Mouse (Mus musculus) midbrain, embryonic 11.5 days (tissue): ENCODE results near the gene Shisal2a. TPM values are rescaled to one million over a fixed set of nuclear protein-coding genes. Genes with fewer than 3 reads are reported as not detected.
A peak's percentile ranks its signal among the peaks of the same experiment; 100 is the strongest.

ENCODE experiments used
- ATAC-seq: fragments of 200-750 bp; cut with Nextera tagmentation; 2 replicates; pipeline ENCODE4 v1.8.0; 2017; ENCODE audit warnings: moderate TSS enrichment, moderate library complexity; ENCODE audit not compliant: low FRiP score
- DNase-seq: peaks from one replicate; pipeline ENCODE4 v3.0.0; 2015; ENCODE audit warnings: low spot score; ENCODE audit errors: missing footprints
- H3K27ac ChIP-seq: fragments of 300-500 bp; sonication (generic); 2 replicates; pipeline ENCODE4 v1.5.1; 2014; ENCODE audit warnings: low read depth, low read length
- H3K27me3 ChIP-seq: fragments of 300-500 bp; sonication (generic); 2 replicates; pipeline ENCODE4 v1.6.1; 2014; ENCODE audit warnings: mild to moderate bottlenecking, low read length, moderate library complexity, mixed read lengths; ENCODE audit not compliant: control insufficient read depth, insufficient read depth
- H3K36me3 ChIP-seq: fragments of 300-500 bp; sonication (generic); 2 replicates; pipeline ENCODE4 v1.6.1; 2014; ENCODE audit warnings: mild to moderate bottlenecking, low read length, moderate library complexity, mixed read lengths; ENCODE audit not compliant: control insufficient read depth, insufficient read depth
- H3K4me1 ChIP-seq: fragments of 300-500 bp; sonication (generic); 2 replicates; pipeline ENCODE4 v1.6.1; 2014; ENCODE audit warnings: low read length; ENCODE audit not compliant: control insufficient read depth, insufficient read depth
- H3K4me2 ChIP-seq: fragments of 300-500 bp; sonication (generic); 2 replicates; pipeline ENCODE4 v1.6.1; 2014; ENCODE audit warnings: mild to moderate bottlenecking, moderate library complexity
- H3K4me3 ChIP-seq: fragments of 300-500 bp; sonication (generic); 2 replicates; pipeline ENCODE4 v1.5.1; 2014; ENCODE audit warnings: low read depth, low read length
- H3K9ac ChIP-seq: fragments of 300-500 bp; sonication (generic); 2 replicates; pipeline ENCODE4 v1.6.1; 2014; ENCODE audit warnings: low read length
- H3K9me3 ChIP-seq: fragments of 300-500 bp; sonication (generic); 2 replicates; pipeline ENCODE4 v1.6.1; 2016; ENCODE audit warnings: low read length; ENCODE audit not compliant: control insufficient read depth
- WGBS: fragments of 180-500 bp; shearing (Covaris S2); extraction: QIAGEN DNeasy Blood & Tissue Kit; methylation state at CpG from one replicate; pipeline ENCODE4 v1.1.7; 2014; 5-methylcytosine and 5-hydroxymethylcytosine counted together
- polyA plus RNA-seq: library from polyadenylated mRNA; unstranded; fragments of >200 nt; fragmentation: Nextera tagmentation; extraction: Ambion mirVana; gene quantifications from 2 replicates; pipeline ENCODE4 v1.2.1, GENCODE M21; 2014

The Shisal2a gene
- 1.6 and 2.4 TPM in 2 replicates for polyA plus RNA-seq

DNA sequence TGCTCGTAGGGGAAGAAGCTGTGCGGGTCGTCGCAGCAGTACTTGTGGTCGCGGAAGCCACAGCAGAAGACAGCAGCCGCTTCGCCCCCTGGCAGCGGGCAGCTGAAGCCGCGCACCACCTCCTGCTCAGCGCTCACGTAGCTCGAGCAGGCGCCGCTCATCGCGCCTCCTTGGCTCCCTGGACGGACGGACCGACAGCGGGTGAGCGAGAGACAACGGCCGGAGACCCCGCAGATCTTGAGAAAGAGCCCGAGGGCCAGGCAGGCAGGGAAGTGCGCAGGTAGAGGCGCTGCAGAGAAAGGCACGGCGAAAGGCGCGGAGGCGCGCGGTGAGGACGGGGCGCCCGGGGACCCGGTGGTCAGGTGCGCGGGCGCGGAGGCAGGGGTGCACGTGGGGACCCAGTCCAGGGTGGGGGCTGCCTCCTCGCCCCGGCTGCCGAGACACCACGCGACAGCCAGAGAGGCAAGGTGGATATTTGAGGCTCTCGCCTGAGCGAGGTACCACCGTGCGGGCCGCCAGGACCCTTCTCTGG is at the start of gene Shisal2a:
TSS of gene Shisal2a (minus strand) at position 167 of the 532 bp plus-strand sequence.
- H3K9me3 ChIP-seq: no peaks in the 10 kb centered on the region
- WGBS: 5% methylated on average over 55 of the region's 55 CpGs
- DNase-seq (no peak), ATAC-seq (peak; percentile 30; the same call in 1 of the 2 replicates)
- no peaks in the 10 kb centered on the region for H3K36me3 ChIP-seq
- H3K27me3 ChIP-seq: peaks cover 26% of the 10 kb centered on the region
- H3K4me2 ChIP-seq: peak within 1 kb of the TSS; percentile 75
- peaks cover 19% of the 10 kb centered on the region for H3K4me1 ChIP-seq
- H3K9ac ChIP-seq: peak within 1 kb of the TSS; percentile 66
- peak within 1 kb of the TSS; percentile 42 for H3K4me3 ChIP-seq
- no peak within 1 kb of the TSS for H3K27ac ChIP-seq

- no peak overlapping the region; the same call in 1 of the 2 replicates for H3K4me2 ChIP-seq
- ATAC-seq: peak; percentile 31
- peaks cover 18% of the 10 kb centered on the region for H3K4me1 ChIP-seq
- no peaks in the 10 kb centered on the region for H3K9me3 ChIP-seq
- no peak overlapping the region for H3K9ac ChIP-seq
- H3K27me3 ChIP-seq: no peaks in the 10 kb centered on the region
- 22% methylated on average over 2 of the region's 2 CpGs for WGBS
- no peak for DNase-seq
- peak overlapping the region; percentile 49; the same call in 1 of the 2 replicates for H3K27ac ChIP-seq
- no peak overlapping the region for H3K4me3 ChIP-seq
- H3K36me3 ChIP-seq: no peaks in the 10 kb centered on the region
Observed at GRCm38 (mm10) chr4:108431561-108431936, 48.4 kb upstream of the Shisal2a start.

- no peaks in the 10 kb centered on the region for H3K9me3 ChIP-seq
- ATAC-seq: peak; percentile 97
- H3K4me3 ChIP-seq: no peak overlapping the region
- H3K4me1 ChIP-seq: peaks cover 18% of the 10 kb centered on the region
- peak overlapping the region; percentile 61 for H3K27ac ChIP-seq
- H3K9ac ChIP-seq: no peak overlapping the region
- no peak overlapping the region; the same call in 1 of the 2 replicates for H3K4me2 ChIP-seq
- WGBS: 28% methylated on average over 4 of the region's 4 CpGs
- DNase-seq: peak; percentile 94
- H3K36me3 ChIP-seq: no peaks in the 10 kb centered on the region
- no peaks in the 10 kb centered on the region for H3K27me3 ChIP-seq
Observed at GRCm38 (mm10) chr4:108430656-108431560, 47.8 kb upstream of the Shisal2a start.

DNA sequence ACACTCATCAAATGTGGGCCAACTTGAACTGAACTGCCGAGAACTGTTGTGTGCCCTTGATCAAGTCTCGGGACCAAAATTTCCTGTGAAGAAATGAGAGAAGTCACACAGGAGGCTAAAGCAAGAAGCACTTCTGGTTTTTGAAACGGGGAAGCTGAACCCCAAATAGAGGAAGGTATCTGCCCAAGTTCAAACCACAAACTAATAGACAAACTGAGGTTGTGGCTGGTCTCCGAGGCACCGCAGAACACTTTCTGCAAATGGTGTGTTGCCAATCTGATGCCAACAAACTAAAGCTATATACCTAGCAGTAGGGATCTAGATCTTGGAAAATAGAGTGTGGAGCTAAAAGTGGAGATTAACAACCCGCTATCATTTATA is 45.2 kb upstream of the Shisal2a start:
- Histone ChIP-seq H3K27me3 (no peaks in the 10 kb centered on the region), H3K9ac (no peak overlapping the region), H3K27ac (no peak overlapping the region), H3K4me3 (no peak overlapping the region), H3K36me3 (no peaks in the 10 kb centered on the region), H3K9me3 (no peaks in the 10 kb centered on the region), H3K4me1 (peaks cover 18% of the 10 kb centered on the region), H3K4me2 (no peak overlapping the region)
- WGBS: 88% methylated on average over 6 of the region's 6 CpGs
- ATAC-seq (no peak), DNase-seq (no peak)

DNA sequence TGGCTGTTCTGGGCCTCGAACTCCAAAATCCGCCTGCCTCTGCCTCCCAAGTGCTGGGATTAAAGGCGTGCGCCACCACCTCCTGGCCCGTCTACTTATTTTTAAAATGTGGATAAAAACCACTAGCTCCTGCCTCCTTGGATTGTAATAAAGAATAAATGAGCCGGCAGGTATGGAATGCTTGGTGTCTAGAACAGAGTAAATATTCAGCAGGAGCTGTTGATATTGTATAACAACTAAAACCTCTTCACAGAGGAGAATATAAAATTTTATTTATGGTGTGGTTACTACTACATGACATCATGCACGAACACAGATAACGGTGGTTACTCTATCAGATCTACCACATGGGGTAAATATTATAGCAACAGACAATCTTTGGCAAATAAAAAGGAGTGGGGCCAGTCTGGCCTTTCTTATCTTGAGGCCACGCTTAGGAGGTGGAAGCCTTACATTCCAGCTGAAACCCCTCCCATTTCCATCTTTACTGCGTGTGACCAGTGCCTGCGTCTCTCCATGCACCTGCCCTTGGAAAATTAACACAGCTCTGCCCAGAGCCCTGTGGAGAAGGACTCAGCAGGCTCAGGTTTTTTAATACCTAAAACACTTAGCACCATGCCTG is 44.7 kb upstream of the Shisal2a start:
- H3K27ac ChIP-seq: no peak overlapping the region
- 85% methylated on average over 11 of the region's 11 CpGs for WGBS
- no peaks in the 10 kb centered on the region for H3K27me3 ChIP-seq
- peaks cover 18% of the 10 kb centered on the region for H3K4me1 ChIP-seq
- ATAC-seq (no peak), DNase-seq (peak; percentile 73)
- H3K4me2 ChIP-seq: no peak overlapping the region
- no peaks in the 10 kb centered on the region for H3K36me3 ChIP-seq
- H3K9ac ChIP-seq: no peak overlapping the region
- H3K9me3 ChIP-seq: no peaks in the 10 kb centered on the region
- H3K4me3 ChIP-seq: no peak overlapping the region

DNA sequence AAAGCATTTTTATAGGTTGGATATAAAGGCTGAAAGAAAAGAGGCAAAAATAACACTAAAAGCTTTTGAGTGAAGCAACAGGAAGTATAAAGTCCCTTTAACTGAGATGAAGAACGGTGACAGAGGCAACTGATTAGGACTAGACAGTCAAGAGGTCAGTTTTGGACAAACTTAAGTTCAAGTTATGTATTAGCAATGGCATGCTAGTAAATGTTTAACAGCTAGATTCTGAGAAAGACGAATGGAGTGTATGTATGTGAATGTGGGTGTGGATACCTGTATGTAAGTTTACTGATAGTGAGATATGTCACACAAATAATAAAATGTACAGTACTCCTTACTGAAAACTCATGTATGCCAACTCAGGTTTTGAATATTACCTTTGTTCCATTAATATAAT is 41.4 kb upstream of the Shisal2a start:
- H3K4me2 ChIP-seq: no peak overlapping the region
- H3K4me3 ChIP-seq: no peak overlapping the region
- H3K36me3 ChIP-seq: no peaks in the 10 kb centered on the region
- H3K9ac ChIP-seq: no peak overlapping the region
- H3K9me3 ChIP-seq: no peaks in the 10 kb centered on the region
- no peaks in the 10 kb centered on the region for H3K27me3 ChIP-seq
- DNase-seq (no peak), ATAC-seq (no peak)
- H3K4me1 ChIP-seq: no peaks in the 10 kb centered on the region
- 84% methylated on average over 2 of the region's 2 CpGs for WGBS
- H3K27ac ChIP-seq: no peak overlapping the region

DNA sequence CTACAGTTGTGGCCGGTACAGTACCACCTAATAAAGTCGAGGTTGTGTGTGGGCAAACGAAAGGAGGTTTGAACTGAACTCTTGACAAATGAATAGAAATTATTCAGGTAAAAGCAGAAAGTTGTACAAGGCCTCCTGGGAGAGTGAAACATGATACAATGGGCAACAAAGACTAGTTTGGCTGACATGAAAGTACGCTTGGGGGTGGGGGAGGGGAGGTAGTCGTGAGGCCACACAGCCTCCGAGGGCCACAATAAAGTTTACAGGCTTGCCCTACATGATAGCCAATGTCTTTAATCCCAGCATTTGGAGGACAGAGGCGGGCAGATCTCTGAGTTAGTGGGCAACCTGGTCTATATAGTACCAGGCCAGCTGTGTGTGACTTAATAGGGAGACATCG is 24.5 kb upstream of the Shisal2a start:
- H3K36me3 ChIP-seq: no peaks in the 10 kb centered on the region
- peaks cover 10% of the 10 kb centered on the region for H3K4me1 ChIP-seq
- peak; percentile 92 for DNase-seq
- WGBS: 42% methylated on average over 8 of the region's 8 CpGs
- H3K27me3 ChIP-seq: no peaks in the 10 kb centered on the region
- no peaks in the 10 kb centered on the region for H3K9me3 ChIP-seq
- H3K4me2 ChIP-seq: no peak overlapping the region
- ATAC-seq: no peak
- H3K9ac ChIP-seq: no peak overlapping the region
- no peak overlapping the region for H3K27ac ChIP-seq
- no peak overlapping the region for H3K4me3 ChIP-seq

DNA sequence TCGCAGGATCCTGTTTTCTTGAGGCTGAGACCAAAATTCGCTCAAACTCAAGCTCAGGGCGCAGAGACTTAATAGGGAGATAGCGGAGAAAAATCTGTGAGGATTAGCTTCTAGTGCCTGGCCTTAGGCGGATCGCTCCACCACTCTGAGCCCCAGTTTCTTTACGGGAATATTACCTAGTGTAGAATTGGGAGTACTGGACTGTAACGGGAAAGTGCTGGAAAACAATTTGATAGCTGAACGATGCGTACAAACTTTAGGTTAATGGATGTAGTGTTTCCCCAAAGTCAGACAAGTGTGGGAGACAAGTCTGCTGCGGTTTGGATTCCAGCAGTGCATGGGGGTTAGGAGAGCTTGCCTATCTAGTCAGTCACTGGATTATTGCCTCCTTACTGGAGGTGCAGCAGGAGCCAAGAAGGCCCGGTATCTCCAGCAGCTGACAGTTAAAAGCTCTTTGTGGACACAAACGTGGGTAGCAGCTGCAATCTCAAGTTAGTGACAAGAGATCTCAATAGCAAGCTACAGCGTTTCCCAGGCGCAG is 23.8 kb upstream of the Shisal2a start, which contains the start of gene Gpx7:
TSS of gene Gpx7 (minus strand) at position 101 of the 541 bp plus-strand sequence.
- ATAC-seq (peak; percentile 36; the same call in 1 of the 2 replicates), DNase-seq (peak; percentile 96)
- H3K9ac ChIP-seq: peak within 1 kb of the TSS; percentile 79
- no peaks in the 10 kb centered on the region for H3K9me3 ChIP-seq
- H3K36me3 ChIP-seq: no peaks in the 10 kb centered on the region
- H3K27ac ChIP-seq: no peak within 1 kb of the TSS
- peak within 1 kb of the TSS; percentile 40 for H3K4me3 ChIP-seq
- WGBS: 6% methylated on average over 15 of the region's 15 CpGs
- H3K4me1 ChIP-seq: peaks cover 10% of the 10 kb centered on the region
- no peaks in the 10 kb centered on the region for H3K27me3 ChIP-seq
- H3K4me2 ChIP-seq: peak within 1 kb of the TSS; percentile 80
